In genomic region chr5:44100544-44101230, GRCm38 (mm10) we compare ENCODE assay signal across 9 mouse cellular contexts. TPM values are rescaled to one million over a fixed set of nuclear protein-coding genes. Genes with fewer than 3 reads are reported as not detected.
DNase-seq lines count a peak whose midpoint lies in the region; ATAC-seq and TF ChIP-seq lines count a peak whose summit lies in the region.
"Had no signal": no experiment of that assay in that cellular context is flagged by ENCODE, and none has a peak within 500 bp of the region (broad histone marks: within the 10 kb centered on the region; RNA-seq: fewer than 3 reads in every experiment).

No protein-coding gene starts in this region.

- peak overlapping the region; percentile 86 for H3K4me2 ChIP-seq in forebrain, embryonic 12.5 days
- peak overlapping the region; percentile 85 for H3K4me2 ChIP-seq in hindbrain, postnatal 0 days (ENCODE audit: low read depth, low read length)
- H3K4me2 ChIP-seq in limb, embryonic 15.5 days, result peak overlapping the region; percentile 96
- peak overlapping the region; percentile 97 for H3K4me2 ChIP-seq in midbrain, embryonic 14.5 days (ENCODE audit: low read length)

- H3K9ac ChIP-seq in forebrain, embryonic 12.5 days, result peak overlapping the region; percentile 92
- H3K9ac ChIP-seq in hindbrain, postnatal 0 days (replicated peaks; ENCODE audit: low read length), result peak overlapping the region; percentile 68
- peak overlapping the region; percentile 65 for H3K9ac ChIP-seq in limb, embryonic 15.5 days
- H3K9ac ChIP-seq in midbrain, embryonic 14.5 days (replicated peaks; ENCODE audit: low read length), result peak overlapping the region; percentile 84

- peak; percentile 13; the same call in 1 of the 2 replicates for TF ChIP-seq CTCF in hindbrain, postnatal 0 days (IDR thresholded peaks at IDR 0.05; ENCODE audit: low read depth)

- DNase-seq in layer of hippocampus, adult 11-12 months (ENCODE audit: low spot score), result peak; percentile 4
- DNase-seq in layer of hippocampus, adult 9-10 months (ENCODE audit: low spot score), result no peak
- peak; percentile 67 for DNase-seq in hindbrain, postnatal 0 days (ENCODE audit: low spot score)
- peak; percentile 85 for DNase-seq in midbrain, embryonic 14.5 days
- peak; percentile 38 for DNase-seq in thymus, postnatal 4 days

- peak overlapping the region; percentile 80 for H3K4me3 ChIP-seq in forebrain, embryonic 12.5 days (replicated peaks)
- H3K4me3 ChIP-seq in hindbrain, postnatal 0 days (ENCODE audit: low read length), result peak overlapping the region; percentile 51
- H3K4me3 ChIP-seq in limb, embryonic 15.5 days, result peak overlapping the region; percentile 65
- H3K4me3 ChIP-seq in midbrain, embryonic 14.5 days (replicated peaks; ENCODE audit: low read depth, low read length), result peak overlapping the region; percentile 71

- no peaks in the 10 kb centered on the region for H3K36me3 ChIP-seq in forebrain, embryonic 12.5 days (replicated peaks)
- no peaks in the 10 kb centered on the region for H3K36me3 ChIP-seq in hindbrain, postnatal 0 days (ENCODE audit: insufficient read depth, low read length)
- H3K36me3 ChIP-seq in limb, embryonic 15.5 days, result no peaks in the 10 kb centered on the region
- no peaks in the 10 kb centered on the region for H3K36me3 ChIP-seq in midbrain, embryonic 14.5 days (ENCODE audit: control insufficient read depth, insufficient read depth, low read length)

- no peaks in the 10 kb centered on the region for H3K27me3 ChIP-seq in forebrain, embryonic 12.5 days
- no peaks in the 10 kb centered on the region for H3K27me3 ChIP-seq in hindbrain, postnatal 0 days (ENCODE audit: insufficient read depth, low read length)
- 0 out of 2 replicates have a peak, but pooled peaks cover 2% of the 10 kb centered on the region for H3K27me3 ChIP-seq in limb, embryonic 15.5 days
- no peaks in the 10 kb centered on the region for H3K27me3 ChIP-seq in midbrain, embryonic 14.5 days (ENCODE audit: control insufficient read depth, insufficient read depth, low read length)
- H3K27me3 ChIP-seq: CH12.LX had no signal

- under 1% methylated on average over 42 of the region's 43 CpGs for WGBS in forebrain, embryonic 12.5 days
- WGBS in hindbrain, postnatal 0 days, result under 1% methylated on average over 43 of the region's 43 CpGs
- WGBS in limb, embryonic 15.5 days, result under 1% methylated on average over 43 of the region's 43 CpGs
- WGBS in midbrain, embryonic 14.5 days, result under 1% methylated on average over 43 of the region's 43 CpGs

- peaks cover 36% of the 10 kb centered on the region for H3K4me1 ChIP-seq in forebrain, embryonic 12.5 days
- H3K4me1 ChIP-seq in hindbrain, postnatal 0 days (ENCODE audit: insufficient read depth, low read length), result no peaks in the 10 kb centered on the region
- H3K4me1 ChIP-seq in limb, embryonic 15.5 days, result peaks cover 25% of the 10 kb centered on the region
- H3K4me1 ChIP-seq in midbrain, embryonic 14.5 days (ENCODE audit: control insufficient read depth, insufficient read depth, low read length), result peaks cover 5% of the 10 kb centered on the region; the same call in 1 of the 2 replicates

- ATAC-seq in cerebellum, adult (ENCODE audit: insufficient number of reproducible peaks, low FRiP score, low TSS enrichment), result peak; percentile 65
- peak; percentile 80 for ATAC-seq in forebrain, embryonic 12.5 days (ENCODE audit: low FRiP score)
- ATAC-seq in hindbrain, postnatal 0 days, result peak; percentile 81
- peak; percentile 72; the same call in 1 of the 2 replicates for ATAC-seq in limb, embryonic 15.5 days (ENCODE audit: insufficient number of reproducible peaks, low FRiP score, low TSS enrichment, low read depth)
- peak; percentile 80 for ATAC-seq in midbrain, embryonic 14.5 days (ENCODE audit: low FRiP score, low TSS enrichment)

- no peaks in the 10 kb centered on the region for H3K9me3 ChIP-seq in forebrain, embryonic 12.5 days
- no peaks in the 10 kb centered on the region for H3K9me3 ChIP-seq in hindbrain, postnatal 0 days (ENCODE audit: low read length)
- no peaks in the 10 kb centered on the region for H3K9me3 ChIP-seq in limb, embryonic 15.5 days
- H3K9me3 ChIP-seq in midbrain, embryonic 14.5 days (ENCODE audit: control insufficient read depth, low read length), result no peaks in the 10 kb centered on the region; the same call in 1 of the 2 replicates

- peak overlapping the region; percentile 96 for H3K27ac ChIP-seq in forebrain, embryonic 12.5 days
- peak overlapping the region; percentile 12 for H3K27ac ChIP-seq in hindbrain, postnatal 0 days
- H3K27ac ChIP-seq in limb, embryonic 15.5 days, result peak overlapping the region; percentile 77
- peak overlapping the region; percentile 89 for H3K27ac ChIP-seq in midbrain, embryonic 14.5 days (replicated peaks; ENCODE audit: low read depth, low read length)

RNA-seq across cellular contexts. Expression of gene Prom1, which starts 1.1 kb away (rescaled TPM):
- polyA plus RNA-seq in forebrain, embryonic 12.5 days (2016; fragmentation: Nextera tagmentation; extraction: Ambion mirVana), result 102 and 109 TPM in 2 replicates
- 22.6 and 27.4 TPM in 2 replicates for total RNA-seq in hindbrain, postnatal 0 days (2014; rRNA removed)
- polyA plus RNA-seq in hindbrain, postnatal 0 days (2015; fragmentation: Nextera tagmentation; extraction: Ambion mirVana), result 21.0 and 26.2 TPM in 2 replicates
- 28.1 and 31.3 TPM in 2 replicates for polyA plus RNA-seq in limb, embryonic 15.5 days (2015; fragmentation: Nextera tagmentation; extraction: Ambion mirVana)
- polyA plus RNA-seq in midbrain, embryonic 14.5 days (2014; fragmentation: Nextera tagmentation; extraction: Ambion mirVana), result 28.0 and 41.8 TPM in 2 replicates

Comparison
In these comparisons a context has a peak if more than half of its experiments do, and no peak if none do; other contexts are left out.
1. H3K27ac ChIP-seq: peak in every context shown above with its lines; median percentile 96 in forebrain, embryonic 12.5 days; 89 in midbrain, embryonic 14.5 days; 77 in limb, embryonic 15.5 days; 12 in hindbrain, postnatal 0 days.